Mouse (Mus musculus) CH12.LX (cell line): ENCODE data around the gene Creg1. TPM values are rescaled to one million over a fixed set of nuclear protein-coding genes. Genes with fewer than 3 reads are reported as not detected.

Experiments used
- DNase-seq: peaks from one replicate; pipeline ENCODE4 v3.0.0-alpha.2; 2013; ENCODE audit errors: extremely low read depth
- H3K27ac ChIP-seq: 2 replicates; pipeline ENCODE4 v1.5.1; 2012; ENCODE audit warnings: low read depth, mild to moderate bottlenecking, control low read depth, moderate library complexity; ENCODE audit not compliant: insufficient read depth
- H3K27me3 ChIP-seq: replicated peaks from 2 replicates; pipeline ENCODE3; 2012; ENCODE audit warnings: inconsistent platforms
- H3K36me3 ChIP-seq, 2 experiments: replicated peaks in 1 of 2; 2 replicates each; pipeline versions ENCODE3 to v1.6.1; 2012; ENCODE audit warnings: inconsistent platforms in 1 of 2, low read length in 1 of 2, mild to moderate bottlenecking in 1 of 2, mixed read lengths in 1 of 2, moderate library complexity in 1 of 2; ENCODE audit not compliant: control insufficient read depth in 1 of 2, insufficient read depth in 1 of 2
- H3K4me1 ChIP-seq, 2 experiments: 2 replicates each; pipeline ENCODE4 v1.6.1; 2012; ENCODE audit warnings: inconsistent platforms in 1 of 2, moderate library complexity in 1 of 2; ENCODE audit not compliant: insufficient read depth in 2 of 2, control insufficient read depth in 1 of 2
- H3K4me2 ChIP-seq: 2 replicates; pipeline ENCODE4 v1.6.1; 2012; ENCODE audit warnings: low read depth, mild to moderate bottlenecking, control low read depth; ENCODE audit not compliant: poor library complexity, insufficient read depth, severe bottlenecking
- H3K4me3 ChIP-seq, 3 experiments: fragments of 150-350 bp in 1 of 3; sonication (generic) in 1 of 3; replicated peaks in 1 of 3; 2 replicates each; pipeline versions ENCODE3 to v1.5.1; 2011 to 2012; ENCODE audit warnings: low read depth in 2 of 3, low read length in 2 of 3, mild to moderate bottlenecking in 2 of 3, moderate library complexity in 2 of 3, control low read depth in 1 of 3, improper control_type of control experiment in 1 of 3, inconsistent platforms in 1 of 3, mixed read lengths in 1 of 3; ENCODE audit not compliant: poor library complexity in 1 of 3
- H3K79me2 ChIP-seq: replicated peaks from 2 replicates; pipeline ENCODE4 v1.6.1; 2012; ENCODE audit warnings: mild to moderate bottlenecking, moderate library complexity; ENCODE audit not compliant: control insufficient read depth, poor library complexity, insufficient read depth, severe bottlenecking; ENCODE audit errors: extremely low read depth
- H3K9ac ChIP-seq: 2 replicates; pipeline ENCODE4 v1.6.1; 2012; ENCODE audit warnings: low read depth, mild to moderate bottlenecking, control low read depth, moderate library complexity; ENCODE audit not compliant: insufficient read depth
- H3K9me3 ChIP-seq: replicated peaks from 2 replicates; pipeline ENCODE3; 2012; ENCODE audit warnings: low read length, inconsistent platforms, mixed read lengths
- BHLHE40 ChIP-seq: IDR thresholded peaks from 2 replicates; pipeline ENCODE4 v1.6.1; 2011; ENCODE audit warnings: mild to moderate bottlenecking, low read depth, low read length, improper control_type of control experiment
- CTCF ChIP-seq, 2 experiments: IDR thresholded peaks in 1 of 2; conservative IDR thresholded peaks in 1 of 2; 2 replicates each; pipeline ENCODE4 v1.5.1; 2011 to 2012; ENCODE audit warnings: low read depth in 2 of 2, low read length in 2 of 2, improper control_type of control experiment in 1 of 2, inconsistent platforms in 1 of 2, mild to moderate bottlenecking in 1 of 2, moderate library complexity in 1 of 2
- ELF1 ChIP-seq: IDR thresholded peaks from 2 replicates; pipeline ENCODE4 v1.6.1; 2014; ENCODE audit warnings: low read depth, mild to moderate bottlenecking, inconsistent platforms, low read length, improper control_type of control experiment
- EP300 ChIP-seq: IDR thresholded peaks from 2 replicates; pipeline ENCODE4 v1.6.1; 2011; ENCODE audit warnings: low read length, improper control_type of control experiment
- ETS1 ChIP-seq: conservative IDR thresholded peaks from 2 replicates; pipeline ENCODE4 v1.6.1; 2012; ENCODE audit warnings: low read depth, mild to moderate bottlenecking, inconsistent platforms, low read length, improper control_type of control experiment, moderate library complexity
- GABPA ChIP-seq: IDR thresholded peaks from 2 replicates; pipeline ENCODE4 v1.6.1; 2012; ENCODE audit warnings: low read depth, low read length, improper control_type of control experiment, inconsistent platforms; ENCODE audit not compliant: insufficient replicate concordance
- IRF4 ChIP-seq: IDR thresholded peaks from 2 replicates; pipeline ENCODE4 v1.6.1; 2014; ENCODE audit warnings: low read depth, mild to moderate bottlenecking, inconsistent platforms, low read length, improper control_type of control experiment
- MAZ ChIP-seq: IDR thresholded peaks from 2 replicates; pipeline ENCODE4 v1.6.1; 2012; ENCODE audit warnings: low read depth, mild to moderate bottlenecking, inconsistent platforms, low read length, improper control_type of control experiment, moderate library complexity
- MEF2A ChIP-seq: IDR thresholded peaks from 2 replicates; pipeline ENCODE4 v1.6.1; 2014; ENCODE audit warnings: low read depth, mild to moderate bottlenecking, inconsistent platforms, low read length, improper control_type of control experiment, borderline replicate concordance
- MXI1 ChIP-seq: IDR thresholded peaks from 2 replicates; pipeline ENCODE4 v1.6.1; 2011; ENCODE audit warnings: mild to moderate bottlenecking, low read depth, low read length, improper control_type of control experiment
- MYC ChIP-seq: IDR thresholded peaks from 2 replicates; pipeline ENCODE4 v1.6.1; 2011; ENCODE audit warnings: low read depth, mild to moderate bottlenecking, improper control_type of control experiment, low read length
- POLR2A ChIP-seq: IDR thresholded peaks from 2 replicates; pipeline ENCODE4 v1.6.1; 2011; ENCODE audit warnings: low read depth, mild to moderate bottlenecking, improper control_type of control experiment, low read length
- RAD21 ChIP-seq: IDR thresholded peaks from 2 replicates; pipeline ENCODE4 v1.6.1; 2011; ENCODE audit warnings: low read depth, mild to moderate bottlenecking, low read length, improper control_type of control experiment, moderate library complexity
- SMC3 ChIP-seq: IDR thresholded peaks from 2 replicates; pipeline ENCODE4 v1.6.1; 2011; ENCODE audit warnings: low read depth, low read length, improper control_type of control experiment
- TCF12 ChIP-seq: IDR thresholded peaks from 2 replicates; pipeline ENCODE4 v1.6.1; 2014; ENCODE audit warnings: low read depth, mild to moderate bottlenecking, inconsistent platforms, low read length, improper control_type of control experiment
- UBTF ChIP-seq: IDR thresholded peaks from 2 replicates; pipeline ENCODE4 v1.6.1; 2012; ENCODE audit warnings: low read depth, mild to moderate bottlenecking, inconsistent platforms, low read length, improper control_type of control experiment, moderate library complexity
- USF1 ChIP-seq: IDR thresholded peaks from 2 replicates; pipeline ENCODE4 v1.6.1; 2014; ENCODE audit warnings: low read depth, mild to moderate bottlenecking, inconsistent platforms, low read length, improper control_type of control experiment
- USF2 ChIP-seq: conservative IDR thresholded peaks from 2 replicates; pipeline ENCODE4 v1.6.1; 2011; ENCODE audit warnings: low read depth, low read length, improper control_type of control experiment
- dilution Hi-C: fragments of 300-500 bp; cut with MboI; formaldehyde crosslinking; loops from 2 replicates; pipeline ENCODE4 v1.14.3; 2020; ENCODE audit warnings: low sequenced_read_pairs; ENCODE audit not compliant: extremely low pct_unique_long_range_greater_than_20kb, extremely low pct_ligation_motif_present
- in situ Hi-C: fragments of 300-500 bp; cut with MboI; formaldehyde crosslinking; loops from 3 replicates; pipeline ENCODE4 v1.14.3; 2019; ENCODE audit warnings: low sequenced_read_pairs, low pct_ligation_motif_present, low pct_unique_long_range_greater_than_20kb, mixed read lengths
- polyA plus RNA-seq: library from polyadenylated mRNA; unstranded; fragments of >175 nt; gene quantifications from 2 replicates; pipeline ENCODE4 v1.2.1, GENCODE M21; 2012; ENCODE audit warnings: low read depth; ENCODE audit not compliant: insufficient read length
- total RNA-seq, 2 experiments: library from RNA; depleted of rRNA; stranded (reverse); fragments of 300-350 nt in 1 of 2; fragments of >200 nt in 1 of 2; gene quantifications; 2 replicates each; pipeline ENCODE4 v1.2.3; 2012 to 2014

The Creg1 gene
- total and polyA plus RNA-seq, 3 experiments: 22.3 to 44.3 (median 38.2) TPM

- DNase-seq: no peak
- no peak overlapping the region for H3K4me3 ChIP-seq
- TF ChIP-seq GABPA (no peak), CTCF (conservative IDR thresholded peaks at IDR 0.05 in 1 of 2, IDR thresholded peaks at IDR 0.05 in 1 of 2; ENCODE audit: low read depth in 2 of 2, low read length in 2 of 2) (no peak), IRF4 (no peak)
- H3K36me3 ChIP-seq: no peaks in the 10 kb centered on the region
- peaks cover 0 to 13% of the 10 kb centered on the region in 2 experiments; a peak in 2 of 4 replicates for H3K4me1 ChIP-seq
- in situ Hi-C loops: loop anchor here (5.0 kb wide), 2 partner anchors 76 to 156 kb away; no protein-coding TSS in a partner anchor
- no peak overlapping the region for H3K9ac ChIP-seq
- no peak overlapping the region for H3K27ac ChIP-seq
- dilution Hi-C loops: no loop called here
- H3K4me2 ChIP-seq: no peak overlapping the region
- H3K9me3 ChIP-seq: no peaks in the 10 kb centered on the region
- no peaks in the 10 kb centered on the region for H3K27me3 ChIP-seq
- no peaks in the 10 kb centered on the region for H3K79me2 ChIP-seq
These were observed 25.7 kb upstream of the Creg1 start for GRCm38 (mm10) chr1:165737867-165738266.

- in situ Hi-C loops: loop anchor here (5.0 kb wide), 2 partner anchors 77 to 157 kb away; no protein-coding TSS in a partner anchor
- DNase-seq: no peak
- H3K4me1 ChIP-seq: peaks cover 0 to 13% of the 10 kb centered on the region in 2 experiments; a peak in 2 of 4 replicates
- no peaks in the 10 kb centered on the region for H3K36me3 ChIP-seq
- no peak overlapping the region for H3K27ac ChIP-seq
- H3K4me2 ChIP-seq: no peak overlapping the region
- dilution Hi-C loops: no loop called here
- no peak overlapping the region for H3K4me3 ChIP-seq
- no peaks in the 10 kb centered on the region for H3K9me3 ChIP-seq
- no peaks in the 10 kb centered on the region for H3K79me2 ChIP-seq
- no peak for TF ChIP-seq ETS1
- no peak for TF ChIP-seq GABPA
- no peak for TF ChIP-seq USF2
- no peak for TF ChIP-seq TCF12
- no peak for TF ChIP-seq RAD21
- TF ChIP-seq USF1: no peak
- TF ChIP-seq UBTF: no peak
- no peak for TF ChIP-seq SMC3
- TF ChIP-seq IRF4: no peak
- TF ChIP-seq BHLHE40: no peak
- TF ChIP-seq EP300: no peak
- no peak for TF ChIP-seq POLR2A
- no peak for TF ChIP-seq MXI1
- TF ChIP-seq ELF1: no peak
- TF ChIP-seq MEF2A: no peak
- no peak for TF ChIP-seq MYC
- no peak for TF ChIP-seq MAZ
- H3K9ac ChIP-seq: no peak overlapping the region
- H3K27me3 ChIP-seq: no peaks in the 10 kb centered on the region
These were observed 24.6 kb upstream of the Creg1 start for GRCm38 (mm10) chr1:165738985-165739384.
